Mouse (Mus musculus): ENCODE results near the gene Ano2. TPM values are rescaled to one million over a fixed set of nuclear protein-coding genes. Genes with fewer than 3 reads are reported as not detected.

Gene Ano2
- polyA plus RNA-seq, 1 experiment from 2014 or later: 0.24 TPM

DNA sequence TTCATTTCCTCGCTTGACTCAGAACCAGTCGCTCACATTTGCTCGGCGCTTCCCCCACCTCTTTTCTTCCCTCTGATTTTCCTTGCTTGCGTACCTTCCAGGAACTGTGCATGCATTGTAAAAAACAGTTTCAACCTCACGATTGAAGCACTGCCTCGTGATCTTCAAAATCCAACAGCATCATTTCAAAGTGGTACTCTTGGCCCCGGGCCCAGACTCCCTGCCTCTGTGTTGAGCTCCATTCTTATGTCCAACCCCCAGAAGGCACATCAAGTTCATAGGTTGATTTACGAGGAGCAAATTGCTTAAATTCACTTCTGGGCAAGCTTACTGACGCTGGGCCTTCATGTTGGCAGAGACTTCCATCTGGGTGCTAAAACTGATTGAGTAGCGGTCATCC, 9.6 kb upstream of the Ano2 start:
- ATAC-seq: no peak
- WGBS: 83% methylated on average over 11 of the region's 11 CpGs
- Histone ChIP-seq H3K4me1 (replicated peaks) (no peaks in the 10 kb centered on the region), H3K27ac (no peak overlapping the region), H3K36me3 (no peaks in the 10 kb centered on the region), H3K4me3 (replicated peaks) (no peak overlapping the region), H3K9me3 (no peaks in the 10 kb centered on the region), H3K9ac (replicated peaks) (no peak overlapping the region), H3K4me2 (replicated peaks) (no peak overlapping the region), H3K27me3 (no peaks in the 10 kb centered on the region)

GRCm38 (mm10) chr6:125685420-125685819, 4.8 kb upstream of the Ano2 start:
- Histone ChIP-seq H3K9ac (replicated peaks) (no peak overlapping the region), H3K4me2 (replicated peaks) (no peak overlapping the region), H3K27me3 (no peaks in the 10 kb centered on the region), H3K9me3 (no peaks in the 10 kb centered on the region), H3K4me3 (replicated peaks) (no peak overlapping the region), H3K4me1 (replicated peaks) (peaks cover 11% of the 10 kb centered on the region), H3K27ac (no peak overlapping the region), H3K36me3 (no peaks in the 10 kb centered on the region)
- no peak for ATAC-seq

DNA sequence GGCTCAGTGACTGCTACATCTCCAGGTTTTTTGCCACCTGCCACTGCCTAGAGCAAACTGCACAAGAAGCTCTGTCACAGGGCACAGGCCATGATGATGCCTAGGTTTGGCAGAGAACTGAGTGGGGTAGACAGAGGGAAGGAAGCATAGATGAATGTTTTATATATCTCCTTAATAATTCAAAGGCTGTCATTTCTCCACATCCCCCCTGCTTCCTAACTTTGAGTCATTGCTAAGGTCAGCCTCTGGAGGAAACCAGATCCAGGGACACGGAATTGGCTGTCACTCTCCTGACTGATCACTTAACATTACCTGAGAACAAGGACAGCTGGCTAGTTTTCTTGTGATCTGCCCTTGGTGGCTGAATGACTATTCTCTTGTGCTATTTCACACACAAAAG, 2.2 kb upstream of the Ano2 start:
- Histone ChIP-seq H3K9ac (replicated peaks) (no peak overlapping the region), H3K4me2 (replicated peaks) (no peak overlapping the region), H3K4me3 (replicated peaks) (no peak overlapping the region), H3K27me3 (no peaks in the 10 kb centered on the region), H3K4me1 (replicated peaks) (peaks cover 14% of the 10 kb centered on the region), H3K36me3 (no peaks in the 10 kb centered on the region), H3K27ac (no peak overlapping the region), H3K9me3 (no peaks in the 10 kb centered on the region)
- WGBS: 50% methylated on average over 1 of the region's 1 CpGs
- ATAC-seq: no peak

DNA sequence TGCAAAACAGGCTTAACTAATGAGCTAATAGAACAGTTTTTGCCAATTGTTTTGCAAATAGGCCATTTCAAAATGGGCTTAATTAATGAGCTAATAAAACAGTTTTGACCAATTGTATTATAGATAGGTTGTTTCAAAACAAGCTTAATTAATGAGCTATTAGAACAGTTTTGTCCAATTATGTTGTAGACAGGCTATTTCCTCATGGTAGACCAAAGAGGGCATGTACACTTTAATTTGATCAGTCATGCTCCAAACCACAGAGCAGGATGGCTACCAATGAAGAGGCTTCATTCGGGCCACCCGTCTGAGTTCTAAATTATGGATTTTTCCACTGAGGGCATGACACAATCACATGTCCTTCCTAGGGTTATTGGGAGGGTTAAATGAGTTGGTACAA, 10.9 kb downstream of the Ano2 start:
- Histone ChIP-seq H3K27ac (no peak overlapping the region), H3K4me1 (replicated peaks) (no peaks in the 10 kb centered on the region), H3K27me3 (no peaks in the 10 kb centered on the region), H3K9me3 (no peaks in the 10 kb centered on the region), H3K4me2 (replicated peaks) (no peak overlapping the region), H3K36me3 (no peaks in the 10 kb centered on the region), H3K9ac (replicated peaks) (no peak overlapping the region), H3K4me3 (replicated peaks) (no peak overlapping the region)
- 85% methylated on average over 2 of the region's 2 CpGs for WGBS
- no peak for ATAC-seq

- ATAC-seq: no peak
- 90% methylated on average over 16 of the region's 16 CpGs for WGBS
- Histone ChIP-seq H3K4me1 (replicated peaks) (no peaks in the 10 kb centered on the region), H3K27ac (no peak overlapping the region), H3K27me3 (no peaks in the 10 kb centered on the region), H3K4me3 (replicated peaks) (no peak overlapping the region), H3K9ac (replicated peaks) (no peak overlapping the region), H3K36me3 (no peaks in the 10 kb centered on the region), H3K4me2 (replicated peaks) (no peak overlapping the region), H3K9me3 (no peaks in the 10 kb centered on the region)
These were observed 21.0 kb downstream of the Ano2 start for GRCm38 (mm10) chr6:125711261-125711660.

DNA sequence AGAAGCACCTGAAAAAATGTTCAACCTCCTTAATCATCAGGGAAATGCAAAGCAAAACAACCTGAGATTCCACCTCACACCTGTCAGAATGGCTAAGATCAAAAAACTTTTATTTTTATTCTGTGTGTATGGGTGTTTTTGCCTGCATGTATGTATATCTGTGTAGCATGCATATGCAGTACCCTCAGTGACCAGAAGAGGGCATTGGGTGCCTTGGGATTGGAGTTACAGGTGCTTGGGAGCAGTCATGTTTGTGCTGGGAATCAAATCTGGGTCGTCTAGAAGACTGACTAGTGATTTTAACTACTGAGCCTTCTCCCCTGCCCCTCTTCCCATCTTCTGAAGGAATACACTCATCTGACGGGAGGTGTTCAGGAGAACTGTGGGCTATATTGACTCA, 36.2 kb downstream of the Ano2 start:
- no peak for ATAC-seq
- no peaks in the 10 kb centered on the region for H3K36me3 ChIP-seq
- H3K4me3 ChIP-seq (replicated peaks): no peak overlapping the region
- H3K27ac ChIP-seq: no peak overlapping the region
- no peaks in the 10 kb centered on the region for H3K9me3 ChIP-seq
- 80% methylated on average over 2 of the region's 2 CpGs for WGBS
- H3K9ac ChIP-seq (replicated peaks): no peak overlapping the region
- H3K4me2 ChIP-seq (replicated peaks): no peak overlapping the region
- H3K27me3 ChIP-seq: no peaks in the 10 kb centered on the region
- H3K4me1 ChIP-seq (replicated peaks): no peaks in the 10 kb centered on the region

- peak; percentile 67; the same call in 1 of the 2 replicates for ATAC-seq
These were observed 37.3 kb downstream of the Ano2 start for GRCm38 (mm10) chr6:125727484-125727911.

DNA sequence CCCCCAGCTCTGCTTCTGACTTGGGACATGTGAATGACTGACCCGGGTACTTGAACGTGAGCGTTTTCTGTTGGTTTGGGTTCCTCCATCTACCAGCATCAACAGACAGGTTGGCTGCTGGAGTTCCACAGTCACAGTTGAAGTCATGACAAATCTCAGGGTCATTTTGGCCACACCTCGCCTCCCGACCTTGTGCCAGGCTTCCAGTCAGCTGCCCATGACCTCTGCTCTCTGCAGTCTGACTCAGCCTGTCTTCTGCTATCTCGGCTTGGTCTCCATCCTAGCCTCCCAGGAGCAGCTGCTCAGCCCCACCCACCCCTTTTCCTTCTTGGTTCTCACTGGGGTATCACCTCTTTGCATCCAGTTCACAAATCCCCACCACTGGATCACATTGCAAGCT, 39.3 kb downstream of the Ano2 start:
- no peaks in the 10 kb centered on the region for H3K36me3 ChIP-seq
- H3K27ac ChIP-seq: no peak overlapping the region
- 83% methylated on average over 6 of the region's 6 CpGs for WGBS
- no peaks in the 10 kb centered on the region for H3K27me3 ChIP-seq
- H3K4me2 ChIP-seq (replicated peaks): no peak overlapping the region
- no peaks in the 10 kb centered on the region for H3K4me1 ChIP-seq (replicated peaks)
- no peaks in the 10 kb centered on the region for H3K9me3 ChIP-seq
- no peak overlapping the region for H3K9ac ChIP-seq (replicated peaks)
- ATAC-seq: no peak
- no peak overlapping the region for H3K4me3 ChIP-seq (replicated peaks)

More at GRCm38 (mm10) chr6:125727484-125727911, 37.3 kb downstream of the Ano2 start:
- no peaks in the 10 kb centered on the region for H3K36me3 ChIP-seq
- H3K4me3 ChIP-seq (replicated peaks): no peak overlapping the region
- no peak overlapping the region for H3K27ac ChIP-seq
- H3K4me2 ChIP-seq (replicated peaks): no peak overlapping the region
- no peak overlapping the region for H3K9ac ChIP-seq (replicated peaks)
- no peaks in the 10 kb centered on the region for H3K27me3 ChIP-seq
- WGBS: 48% methylated on average over 5 of the region's 5 CpGs
- H3K4me1 ChIP-seq (replicated peaks): no peaks in the 10 kb centered on the region
- H3K9me3 ChIP-seq: no peaks in the 10 kb centered on the region

DNA sequence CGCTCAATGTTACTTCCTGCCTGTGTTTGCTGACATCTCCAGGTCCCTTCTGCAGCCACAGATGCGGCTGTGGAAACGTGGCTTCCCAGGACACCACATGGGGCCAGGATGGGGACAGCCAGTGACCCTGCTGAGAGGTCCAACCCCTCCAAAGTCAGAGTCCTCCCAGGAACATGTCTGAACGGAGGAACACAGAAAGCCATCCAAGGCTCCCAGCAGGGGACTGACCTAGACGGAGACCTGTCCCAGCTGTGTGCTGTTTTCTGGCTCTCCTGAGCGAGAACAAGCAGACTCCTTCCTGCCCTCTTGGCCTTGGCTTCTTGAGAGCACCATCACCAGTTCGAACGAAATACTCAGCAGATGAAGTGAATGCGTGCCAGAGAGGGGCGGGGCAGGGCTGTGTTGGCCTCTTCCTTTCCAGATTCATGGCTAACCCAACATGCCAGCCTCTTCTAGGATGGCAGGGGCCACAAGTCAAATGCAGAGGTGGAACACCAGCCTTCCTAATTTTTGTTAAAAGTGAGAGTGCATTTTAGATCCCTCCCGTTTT, 39.8 kb downstream of the Ano2 start:
- H3K9me3 ChIP-seq: no peaks in the 10 kb centered on the region
- no peak for ATAC-seq
- no peak overlapping the region for H3K4me2 ChIP-seq (replicated peaks)
- H3K27ac ChIP-seq: no peak overlapping the region
- WGBS: 69% methylated on average over 11 of the region's 11 CpGs
- H3K27me3 ChIP-seq: no peaks in the 10 kb centered on the region
- no peaks in the 10 kb centered on the region for H3K36me3 ChIP-seq
- H3K4me1 ChIP-seq (replicated peaks): no peaks in the 10 kb centered on the region
- no peak overlapping the region for H3K4me3 ChIP-seq (replicated peaks)
- H3K9ac ChIP-seq (replicated peaks): no peak overlapping the region

GRCm38 (mm10) chr6:125737511-125738285, 47.5 kb downstream of the Ano2 start:
- 42% methylated on average over 11 of the region's 11 CpGs for WGBS

GRCm38 (mm10) chr6:125743203-125744100, 53.2 kb downstream of the Ano2 start:
- Histone ChIP-seq H3K9me3 (no peaks in the 10 kb centered on the region), H3K9ac (replicated peaks) (no peak overlapping the region), H3K4me1 (replicated peaks) (no peaks in the 10 kb centered on the region), H3K27me3 (no peaks in the 10 kb centered on the region), H3K4me2 (replicated peaks) (no peak overlapping the region), H3K36me3 (no peaks in the 10 kb centered on the region), H3K4me3 (replicated peaks) (no peak overlapping the region), H3K27ac (no peak overlapping the region)
- no peak for ATAC-seq
- 91% methylated on average over 10 of the region's 10 CpGs for WGBS

More at GRCm38 (mm10) chr6:125737511-125738285, 47.5 kb downstream of the Ano2 start:
- Histone ChIP-seq H3K27me3 (no peaks in the 10 kb centered on the region), H3K4me3 (replicated peaks) (no peak overlapping the region), H3K9ac (replicated peaks) (no peak overlapping the region), H3K4me1 (replicated peaks) (peaks cover 10% of the 10 kb centered on the region; the same call in 1 of the 2 replicates), H3K4me2 (replicated peaks) (no peak overlapping the region), H3K27ac (no peak overlapping the region), H3K9me3 (no peaks in the 10 kb centered on the region), H3K36me3 (no peaks in the 10 kb centered on the region)
- ATAC-seq: no peak

DNA sequence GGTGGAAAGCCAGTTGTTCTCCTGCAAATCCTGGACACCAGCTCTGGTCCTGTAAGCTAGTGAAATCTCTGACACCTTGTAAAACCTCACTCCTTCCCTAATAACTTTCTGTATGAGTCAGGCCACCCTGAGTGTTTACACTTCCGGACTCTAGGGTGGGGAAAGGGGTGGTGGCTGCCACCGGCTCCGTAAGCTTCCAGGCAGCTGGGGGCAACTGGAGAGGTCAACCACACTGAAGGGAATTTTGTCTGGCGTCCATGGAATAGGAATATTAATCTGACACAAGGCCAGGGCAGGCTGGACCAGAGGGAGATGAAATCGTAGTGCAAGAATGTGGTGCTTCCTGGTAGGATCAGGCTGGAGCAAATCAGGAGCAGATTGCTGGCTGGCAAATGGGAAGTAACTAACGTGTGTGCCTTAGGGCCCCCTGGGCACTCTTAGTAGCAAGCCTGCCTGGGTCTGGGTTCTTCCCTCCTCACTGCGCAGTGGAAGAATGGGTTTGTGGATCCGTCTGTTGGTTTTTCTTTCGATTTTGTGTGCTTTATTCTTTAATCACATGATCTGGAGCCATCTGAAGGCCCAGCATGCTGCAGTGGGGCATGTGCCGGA, 57.2 kb downstream of the Ano2 start:
- no peak for ATAC-seq
- H3K4me3 ChIP-seq (replicated peaks): no peak overlapping the region
- no peak overlapping the region for H3K9ac ChIP-seq (replicated peaks)
- 82% methylated on average over 10 of the region's 10 CpGs for WGBS
- no peaks in the 10 kb centered on the region for H3K27me3 ChIP-seq
- H3K4me2 ChIP-seq (replicated peaks): no peak overlapping the region
- no peaks in the 10 kb centered on the region for H3K9me3 ChIP-seq
- H3K36me3 ChIP-seq: no peaks in the 10 kb centered on the region
- peaks cover 9% of the 10 kb centered on the region for H3K4me1 ChIP-seq (replicated peaks)
- no peak overlapping the region for H3K27ac ChIP-seq

Data from midbrain, embryonic 13.5 days (tissue).